Mouse (Mus musculus) adrenal gland, postnatal 4 days (tissue): ENCODE results near the gene Cep170b. TPM values are rescaled to one million over a fixed set of nuclear protein-coding genes. Genes with fewer than 3 reads are reported as not detected.

Source experiments
- microRNA-seq: library from miRNA; unstranded; fragments of <30 nt; microRNA quantifications from one replicate; pipeline ENCODE4 v1.2.0, GENCODE M21; 2021
- total RNA-seq, 2 experiments: library from RNA; stranded (reverse); gene quantifications; 2 replicates each; pipeline ENCODE4 v1.2.3; 2021

The Cep170b gene
- total RNA-seq, 2 experiments from 2014 or later, result 49.2 to 56.6 TPM

Small RNA genes within 50 kb of the gene (microRNA-seq; reads per million reads assigned to microRNA genes)
- gene Mir6940, result not detected

Other genes with a start within 250 kb of the Cep170b start
- gene A530016L24Rik, start 231.0 kb upstream of the Cep170b start, total RNA-seq, result 1 to 10 TPM; 9.1 to 9.8 TPM
- gene Tmem179, start 203.7 kb upstream of the Cep170b start, total RNA-seq, result 1 to 10 TPM; 5.8 to 6.6 TPM
- 10 to 100 TPM; 26.5 to 27.3 TPM for gene Inf2, start 131.7 kb upstream of the Cep170b start, total RNA-seq
- 10 to 100 TPM; 17.1 to 19.5 TPM for gene Adssl1, start 100.4 kb upstream of the Cep170b start, total RNA-seq
- 10 to 100 TPM; 69.9 to 72.6 TPM for gene Siva1, start 75.8 kb upstream of the Cep170b start, total RNA-seq
- gene Akt1, start 45.6 kb upstream of the Cep170b start, total RNA-seq, result 100 to 1,000 TPM; 334 to 351 TPM
- 1 to 10 TPM; 6.4 to 6.8 TPM for gene Zbtb42, start 41.6 kb upstream of the Cep170b start, total RNA-seq
- 10 to 100 TPM; 11.8 to 15.2 TPM for gene Pld4, start 40.2 kb downstream of the Cep170b start, total RNA-seq
- gene Ahnak2, start 82.2 kb downstream of the Cep170b start, total RNA-seq, result 10 to 100 TPM in 1 of 2 experiments, 1 to 10 TPM in 1; 9.8 to 12.0 TPM
- gene Clba1, start 88.5 kb downstream of the Cep170b start, total RNA-seq, result 1 to 10 TPM; 8.2 to 10.0 TPM
- 10 to 100 TPM; 31.1 to 32.5 TPM for gene Cdca4, start 109.0 kb downstream of the Cep170b start, total RNA-seq
- gene Gpr132, start 147.8 kb downstream of the Cep170b start, total RNA-seq, result under 1 TPM; 0.20 to 0.39 TPM
- 10 to 100 TPM; 15.2 to 18.3 TPM for gene Jag2, start 209.3 kb downstream of the Cep170b start, total RNA-seq
- 10 to 100 TPM; 42.1 to 46.3 TPM for gene Nudt14, start 221.7 kb downstream of the Cep170b start, total RNA-seq